Mouse (Mus musculus): ENCODE data around the gene Psmb4.
A peak's percentile ranks its signal among the peaks of the same experiment; 100 is the strongest.
"Not testable (repeated sequence)": the region's sequence is repeated elsewhere in the genome, so short reads cannot be mapped to it uniquely, and the experiment has no call there.

Gene Psmb4

GRCm38 (mm10) chr3:94904759-94905158 lies 18.0 kb upstream of the Psmb4 start:
- DNase-seq = not testable (repeated sequence)

- DNase-seq = peak; percentile 54
Measured at GRCm38 (mm10) chr3:94902747-94903146, 16.0 kb upstream of the Psmb4 start.

DNA sequence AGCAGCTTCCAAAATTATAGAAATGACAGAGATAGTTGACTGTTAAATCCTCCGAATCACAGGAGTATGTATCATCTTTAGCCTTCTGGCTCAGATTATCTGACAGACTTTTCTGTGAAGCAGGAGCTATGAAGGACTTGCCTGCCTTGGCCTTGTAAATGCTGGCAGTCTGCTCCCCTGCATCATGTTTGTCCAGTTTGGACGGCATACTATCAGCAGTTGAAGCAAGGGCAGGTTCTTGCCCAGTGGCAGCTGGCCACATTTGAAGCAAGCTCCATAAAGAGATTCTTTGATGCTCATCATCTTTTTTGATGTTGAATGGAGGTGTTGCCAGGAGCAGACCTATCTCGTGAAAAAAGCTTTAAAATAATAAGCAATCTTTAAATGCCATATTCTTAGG lies 7.3 kb upstream of the Psmb4 start:
- DNase-seq = no peak

- peak; percentile 38 for DNase-seq
Measured at GRCm38 (mm10) chr3:94888595-94888994, 1.8 kb upstream of the Psmb4 start.

DNA sequence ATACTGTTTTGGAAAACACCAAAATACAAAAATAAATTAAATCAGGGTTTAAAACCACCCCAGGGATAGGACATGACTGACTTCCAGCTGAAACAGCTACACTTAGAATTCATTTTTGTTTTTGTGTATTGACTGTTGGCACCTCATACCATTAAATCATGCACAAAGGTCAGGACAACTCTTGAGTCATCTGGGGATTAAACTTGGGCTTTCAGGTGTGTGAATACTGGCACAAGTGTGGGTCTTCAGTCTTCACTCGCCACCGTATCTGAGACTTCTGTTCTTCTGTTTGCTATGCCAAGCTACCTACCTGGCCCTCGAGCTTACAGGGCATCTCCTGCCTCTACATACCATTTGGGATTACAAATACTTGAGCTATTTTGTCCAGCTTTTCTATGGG lies 4.2 kb downstream of the Psmb4 start:
- DNase-seq = no peak

GRCm38 (mm10) chr3:94881840-94882239 lies 4.9 kb downstream of the Psmb4 start:
- DNase-seq = no peak

DNA sequence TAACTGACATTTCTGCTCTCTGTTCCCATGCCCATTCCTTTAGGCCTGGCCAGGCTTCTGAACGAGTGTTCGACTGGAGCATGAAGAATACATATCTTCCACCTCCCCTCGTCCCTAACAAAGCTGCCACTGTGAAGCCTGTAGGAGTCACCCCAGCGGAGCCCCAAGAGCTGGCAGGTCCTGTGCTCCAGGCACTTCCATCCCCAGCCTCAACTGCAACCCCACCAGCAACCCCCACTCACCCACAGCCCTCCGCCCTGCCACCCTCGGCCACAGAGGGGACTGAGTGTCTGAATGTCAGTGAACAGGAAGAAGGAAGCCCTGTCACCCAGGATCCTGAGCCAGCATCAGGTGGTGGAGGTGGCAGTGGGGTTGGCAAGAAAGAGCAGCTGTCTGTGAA lies 8.1 kb downstream of the Psmb4 start:
- DNase-seq = no peak

DNA sequence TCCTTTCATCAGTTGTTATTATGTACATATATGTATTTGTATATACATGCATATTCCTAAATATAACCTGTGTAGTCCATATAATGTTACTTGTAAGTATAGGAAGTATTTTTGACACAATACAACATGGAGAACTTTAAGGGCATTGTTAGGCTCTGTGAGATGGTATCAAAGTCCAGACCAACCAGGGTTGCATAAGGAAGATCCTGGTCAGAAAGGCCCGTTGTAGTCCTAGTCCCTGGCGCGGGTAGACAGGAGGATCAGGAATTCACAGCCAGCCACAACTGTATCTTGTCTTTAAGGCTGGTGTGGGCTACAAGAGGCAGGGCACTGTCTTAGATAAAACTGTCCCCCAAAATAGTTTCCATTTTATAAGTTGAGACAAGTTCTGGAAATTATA lies 17.8 kb downstream of the Psmb4 start:
- no peak for DNase-seq

- no peak for DNase-seq
Measured at GRCm38 (mm10) chr3:94859471-94859870, 27.3 kb downstream of the Psmb4 start.

DNA sequence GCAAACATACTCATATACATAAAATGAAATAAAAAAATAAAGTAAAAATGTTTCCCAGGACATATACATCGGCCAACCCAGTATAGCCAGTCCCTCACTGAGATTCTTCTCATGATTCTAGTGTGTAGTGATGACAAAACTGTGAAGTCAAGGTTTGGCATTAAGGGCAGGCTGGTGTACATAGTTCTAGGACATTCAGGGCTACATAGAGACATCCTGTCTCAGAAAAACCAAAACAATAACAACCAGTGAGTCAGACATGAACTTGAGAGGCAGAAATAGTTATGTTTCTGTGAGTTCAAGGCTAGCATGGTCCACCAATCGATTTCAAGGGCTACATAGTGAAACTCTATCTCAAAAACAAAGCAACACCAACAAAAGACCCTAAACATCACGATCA lies 34.5 kb downstream of the Psmb4 start:
- DNase-seq = no peak

- peak; percentile 32 for DNase-seq
Measured at GRCm38 (mm10) chr3:94851731-94852130, 35.0 kb downstream of the Psmb4 start.

GRCm38 (mm10) chr3:94849338-94849737 lies 37.4 kb downstream of the Psmb4 start:
- peak; percentile 84 for DNase-seq

DNA sequence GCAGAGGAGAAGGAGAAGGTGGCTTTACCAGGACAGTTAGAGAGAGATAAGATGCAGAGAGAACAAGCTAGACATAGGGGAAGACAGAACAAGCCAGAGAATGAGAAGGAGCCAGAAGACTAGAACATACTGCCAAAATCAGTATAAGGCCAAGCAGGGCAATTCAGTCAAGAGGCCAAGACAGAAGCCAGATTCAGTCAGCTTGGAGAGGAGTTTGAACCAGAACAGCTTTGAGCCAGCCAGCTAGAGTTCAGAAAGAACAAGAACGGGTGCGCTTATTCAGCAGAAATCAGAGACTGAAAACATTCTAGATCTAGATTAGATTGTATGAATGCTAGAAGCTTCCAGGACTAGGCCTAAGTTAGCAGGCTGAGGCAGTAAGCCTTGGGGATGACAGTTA lies 39.4 kb downstream of the Psmb4 start:
- DNase-seq = no peak

DNA sequence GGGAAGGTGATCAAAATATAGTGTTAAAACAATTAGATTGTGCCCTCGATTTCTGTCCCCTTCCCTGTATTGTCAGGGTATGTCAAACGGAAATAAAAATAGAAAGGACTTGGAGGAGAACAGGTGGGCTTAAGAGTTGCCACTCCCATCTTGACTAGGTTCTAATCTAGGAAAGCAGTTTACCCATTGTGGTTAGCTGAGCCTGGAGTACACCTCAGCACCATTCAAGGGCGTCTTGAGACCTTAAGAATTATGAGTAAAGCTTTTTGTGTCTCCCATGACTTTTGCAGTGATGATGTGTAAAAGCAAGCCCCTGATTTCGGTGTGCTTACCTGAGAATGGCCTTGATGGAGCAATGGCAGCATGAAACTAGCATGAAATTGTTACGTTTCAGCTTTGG lies 47.7 kb downstream of the Psmb4 start:
- DNase-seq = no peak

DNA sequence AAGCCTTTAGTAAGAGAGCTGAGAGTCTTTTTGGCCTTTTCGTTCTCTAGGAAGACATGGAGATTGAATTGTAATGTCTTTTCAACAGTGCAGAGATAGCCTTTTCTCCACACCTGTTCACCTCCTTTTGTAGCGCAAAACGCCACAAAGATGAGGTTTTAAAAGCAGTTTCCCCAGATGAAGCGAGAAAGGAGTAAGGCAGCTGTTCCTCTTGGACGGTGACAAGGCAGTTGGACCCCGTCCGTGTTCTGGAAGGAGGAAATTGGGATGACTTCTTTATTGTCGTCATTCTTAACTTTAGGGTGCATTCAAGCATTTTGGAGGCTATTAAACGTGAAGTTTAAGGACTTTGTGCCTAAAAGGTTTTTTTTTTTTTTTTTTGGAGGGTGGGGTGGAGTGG lies 48.1 kb downstream of the Psmb4 start:
- no peak for DNase-seq

- DNase-seq = peak; percentile 81
Measured at GRCm38 (mm10) chr3:94837959-94838496, 48.7 kb downstream of the Psmb4 start.

GRCm38 (mm10) chr3:94837183-94837890 lies 49.4 kb downstream of the Psmb4 start, which contains the start of gene Pogz:
Gene Pogz, plus strand, starts transcription at chr3:94837567.
- peak; percentile 96 for DNase-seq

- no peak for DNase-seq
Measured at GRCm38 (mm10) chr3:94835396-94835795, 51.4 kb downstream of the Psmb4 start.
